Mouse (Mus musculus) E14TG2a.4 (cell line): ENCODE data around the gene Rprd1b.

Experiments used
- H3K27me3 ChIP-seq: 2 replicates; pipeline ENCODE4 v1.6.1; 2014; ENCODE audit warnings: low read length, control low read depth; ENCODE audit not compliant: insufficient read depth
- H3K36me3 ChIP-seq: 2 replicates; pipeline ENCODE4 v1.6.1; 2014; ENCODE audit warnings: low read length, control low read depth; ENCODE audit not compliant: insufficient read depth
- H3K4me1 ChIP-seq: replicated peaks from 2 replicates; pipeline ENCODE4 v1.6.1; 2014; ENCODE audit warnings: low read depth, low read length, control low read depth
- H3K4me3 ChIP-seq: replicated peaks from 2 replicates; pipeline ENCODE4 v1.5.1; 2014; ENCODE audit warnings: mild to moderate bottlenecking, low read length
- H3K9me3 ChIP-seq: 2 replicates; pipeline ENCODE4 v1.6.1; 2014; ENCODE audit warnings: low read length, control low read depth
- CTCF ChIP-seq: conservative IDR thresholded peaks from 2 replicates; pipeline ENCODE4 v1.5.1; 2014; ENCODE audit warnings: low read length
- NANOG ChIP-seq: IDR thresholded peaks from 2 replicates; pipeline ENCODE4 v1.6.1; 2014; ENCODE audit warnings: borderline replicate concordance, low read length, mixed read lengths
- POU5F1 ChIP-seq: IDR thresholded peaks from 2 replicates; pipeline ENCODE4 v1.6.1; 2014; ENCODE audit warnings: low read length, borderline replicate concordance

The Rprd1b gene

DNA sequence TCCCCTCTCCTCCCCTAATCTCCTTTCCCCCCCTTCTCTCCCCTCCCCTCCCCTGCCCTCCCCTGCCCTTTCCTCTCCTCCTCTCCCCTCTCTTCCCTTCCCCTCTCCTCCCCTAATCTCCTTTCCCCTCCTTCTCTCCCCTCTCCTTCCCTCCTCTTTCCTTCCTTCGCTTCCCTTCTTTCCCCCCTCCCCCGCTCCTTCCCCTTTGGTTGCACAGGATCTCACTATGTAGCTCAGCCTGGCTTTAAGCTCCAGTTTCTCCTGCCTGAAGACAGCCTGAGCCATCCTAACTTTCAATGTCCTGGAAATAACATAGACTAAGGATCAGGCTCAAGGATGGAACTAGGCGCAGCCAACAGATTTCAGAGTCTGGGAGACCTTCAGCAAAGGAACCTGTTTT lies 115.5 kb downstream of the Rprd1b start:
- H3K9me3 ChIP-seq: no peaks in the 10 kb centered on the region
- no peaks in the 10 kb centered on the region for H3K36me3 ChIP-seq
- TF ChIP-seq CTCF (no peak), POU5F1 (no peak), NANOG (no peak)
- peaks cover 32% of the 10 kb centered on the region for H3K27me3 ChIP-seq
- peaks cover 22% of the 10 kb centered on the region for H3K4me1 ChIP-seq
- no peak overlapping the region for H3K4me3 ChIP-seq

DNA sequence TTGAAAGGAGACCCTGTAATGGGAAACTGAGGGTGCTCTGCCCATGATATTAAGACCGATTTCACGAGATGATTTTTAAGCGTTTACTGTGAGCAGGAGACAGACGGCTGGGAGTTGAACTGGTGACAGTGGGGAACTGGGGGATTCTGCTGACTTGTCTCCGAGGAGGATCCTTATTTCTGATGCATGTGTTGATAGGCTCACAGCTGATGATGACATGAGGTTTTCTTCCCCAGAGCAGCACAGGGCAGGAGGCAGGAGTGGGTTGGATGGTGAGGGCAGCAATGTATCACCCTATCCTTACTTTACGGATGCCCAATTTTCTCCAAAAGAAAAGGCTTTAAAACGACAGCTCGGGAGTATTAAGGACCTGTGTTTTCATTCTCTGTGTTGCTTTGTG lies 116.0 kb downstream of the Rprd1b start:
- H3K27me3 ChIP-seq: peaks cover 32% of the 10 kb centered on the region
- no peaks in the 10 kb centered on the region for H3K36me3 ChIP-seq
- TF ChIP-seq POU5F1: no peak
- TF ChIP-seq CTCF: no peak
- TF ChIP-seq NANOG: no peak
- H3K9me3 ChIP-seq: no peaks in the 10 kb centered on the region
- H3K4me3 ChIP-seq: no peak overlapping the region
- H3K4me1 ChIP-seq: peaks cover 22% of the 10 kb centered on the region

DNA sequence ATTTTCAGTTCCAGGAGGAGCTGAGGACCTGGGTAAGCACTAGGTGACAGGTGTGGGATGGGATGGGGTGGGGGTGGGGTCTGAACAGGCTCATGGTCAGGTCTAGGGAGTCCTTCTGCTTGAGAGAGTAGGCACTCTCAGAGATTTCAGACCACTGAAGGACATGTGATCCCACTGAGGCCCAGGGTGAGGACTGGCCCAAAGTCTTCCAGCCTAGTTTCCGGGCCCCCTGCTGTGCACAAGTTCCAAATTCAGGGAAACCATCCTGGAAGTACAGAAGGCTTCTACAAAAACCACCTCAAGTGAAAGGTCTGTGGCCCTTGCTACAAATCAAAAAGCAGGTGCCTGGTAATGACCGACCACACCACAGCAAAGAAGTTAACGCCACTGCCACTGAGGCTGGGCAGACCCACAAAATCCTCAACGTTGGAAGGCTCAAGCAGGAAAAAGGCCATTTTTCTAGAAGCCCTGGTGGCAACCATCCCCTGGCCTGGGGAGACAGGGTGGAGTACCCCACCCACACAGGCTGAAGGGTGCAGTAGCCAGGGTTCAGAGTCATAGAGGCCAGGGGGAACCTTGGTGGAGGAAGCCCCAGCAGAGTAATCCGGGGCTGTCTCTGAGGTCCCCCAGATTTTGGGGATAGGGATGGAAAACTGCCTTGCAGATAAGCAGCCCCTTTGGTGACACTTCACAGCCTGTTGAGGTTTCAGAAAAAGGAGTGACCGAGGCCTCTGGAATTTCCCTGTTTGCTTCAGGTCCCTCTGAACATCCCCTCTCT lies 116.6 kb downstream of the Rprd1b start:
- Histone ChIP-seq H3K4me3 (no peak overlapping the region), H3K27me3 (peaks cover 32% of the 10 kb centered on the region), H3K4me1 (peaks cover 17% of the 10 kb centered on the region), H3K9me3 (no peaks in the 10 kb centered on the region), H3K36me3 (no peaks in the 10 kb centered on the region)
- TF ChIP-seq POU5F1 (no peak), CTCF (no peak), NANOG (no peak)

DNA sequence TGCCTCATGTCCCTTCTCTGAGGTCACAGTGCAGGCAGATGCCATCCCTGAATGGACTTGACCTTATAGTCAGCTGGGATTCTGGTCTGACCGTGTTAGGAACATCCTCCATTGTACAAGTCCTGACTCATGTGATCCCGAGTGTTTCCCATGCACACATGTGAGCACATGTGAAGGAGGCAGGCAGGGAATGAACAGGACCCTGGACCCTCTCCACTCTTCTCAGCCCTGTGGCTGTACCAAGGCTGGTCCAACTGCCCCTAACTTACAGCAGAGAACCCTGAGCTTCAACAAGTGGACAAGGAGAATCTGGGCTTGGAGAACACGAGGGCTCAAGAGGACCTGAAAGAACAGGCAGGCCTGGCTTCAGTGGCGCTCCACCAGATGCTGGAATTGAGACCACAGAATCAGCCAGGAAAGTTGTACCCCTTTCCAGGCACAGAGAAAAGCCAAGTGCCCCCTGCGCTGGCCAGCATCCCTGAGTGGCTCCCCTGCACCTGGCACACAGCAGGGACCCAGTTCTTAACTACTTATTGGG lies 117.3 kb downstream of the Rprd1b start:
- H3K9me3 ChIP-seq: no peaks in the 10 kb centered on the region
- TF ChIP-seq NANOG (no peak), POU5F1 (no peak), CTCF (no peak)
- no peaks in the 10 kb centered on the region for H3K36me3 ChIP-seq
- H3K4me1 ChIP-seq: peaks cover 17% of the 10 kb centered on the region
- peak overlapping the region; percentile 76 for H3K4me3 ChIP-seq
- peaks cover 32% of the 10 kb centered on the region for H3K27me3 ChIP-seq

DNA sequence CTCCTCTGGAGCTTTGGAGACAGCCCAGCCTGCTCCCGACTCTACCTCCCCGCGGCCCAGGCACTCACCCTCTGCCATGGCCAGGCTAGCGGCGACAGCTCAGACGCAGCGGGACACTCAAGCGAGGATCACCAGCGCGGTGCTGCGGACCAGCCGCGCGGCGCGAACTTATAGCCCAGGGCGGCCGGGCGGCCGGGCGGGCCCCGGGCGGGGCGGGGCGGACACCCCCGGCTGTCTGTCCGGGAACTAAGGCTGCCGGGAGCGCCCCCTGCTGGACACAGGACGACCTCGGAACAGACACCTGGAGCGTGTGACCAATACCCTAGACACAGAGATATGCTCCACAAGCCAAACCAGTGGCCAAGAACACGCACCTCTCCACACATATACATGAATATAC lies 117.9 kb downstream of the Rprd1b start, which contains the start of gene Tgm2:
Gene Tgm2 (minus strand): TSS at position 214 of the 400 bp plus-strand sequence.
- Histone ChIP-seq H3K9me3 (peaks cover 5% of the 10 kb centered on the region), H3K36me3 (no peaks in the 10 kb centered on the region)
- TF ChIP-seq CTCF (peak; percentile 20; the same call in 1 of the 2 replicates), NANOG (no peak)

DNA sequence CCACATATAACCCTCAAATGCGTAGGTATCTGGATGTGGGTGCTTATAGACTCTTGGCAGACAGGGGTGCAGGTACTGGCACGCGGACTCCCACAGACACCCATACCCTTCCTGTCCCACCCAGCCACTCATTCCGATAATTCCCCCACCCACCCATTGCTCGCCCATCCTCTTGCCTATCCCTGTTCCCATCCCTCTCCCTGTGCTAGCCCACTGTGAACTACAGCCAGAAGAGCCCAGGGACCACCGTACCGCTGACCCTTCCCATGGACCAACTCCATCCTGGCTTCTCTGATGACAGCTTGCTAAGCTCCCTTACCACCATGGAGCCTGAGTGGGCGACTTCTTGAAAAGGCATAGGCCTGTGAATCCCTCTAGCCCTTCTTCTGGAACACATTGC lies 118.7 kb downstream of the Rprd1b start:
- Histone ChIP-seq H3K36me3 (no peaks in the 10 kb centered on the region), H3K4me3 (no peak overlapping the region), H3K9me3 (peaks cover 5% of the 10 kb centered on the region), H3K4me1 (peaks cover 24% of the 10 kb centered on the region), H3K27me3 (peaks cover 32% of the 10 kb centered on the region)
- no peak for TF ChIP-seq CTCF
- no peak for TF ChIP-seq POU5F1
- TF ChIP-seq NANOG: no peak

More for the DNA sequence above, 117.9 kb downstream of the Rprd1b start, which contains the start of gene Tgm2:
- H3K4me1 ChIP-seq: peaks cover 17% of the 10 kb centered on the region
- H3K4me3 ChIP-seq: peak within 1 kb of the TSS; percentile 76
- peaks cover 32% of the 10 kb centered on the region for H3K27me3 ChIP-seq

DNA sequence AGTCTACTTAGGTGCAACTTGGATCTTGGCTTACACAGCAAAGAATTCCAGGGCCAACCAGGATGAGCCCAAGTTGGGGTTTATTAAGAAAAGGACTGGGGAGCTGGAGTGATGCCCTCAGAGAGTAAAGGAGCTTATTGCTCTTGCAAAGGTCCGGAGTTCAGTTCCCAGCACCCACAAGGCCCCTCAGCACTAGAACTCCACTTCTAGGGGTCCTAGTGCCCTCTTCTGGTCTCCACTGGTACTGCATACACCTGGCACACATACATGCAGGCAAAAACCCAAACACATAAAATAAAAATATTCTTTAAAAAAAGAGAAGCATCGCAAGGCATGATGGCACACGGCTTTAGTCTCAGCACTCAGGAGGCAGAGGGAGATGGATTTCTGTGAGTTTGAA lies 122.8 kb downstream of the Rprd1b start:
- peaks cover under 1% of the 10 kb centered on the region for H3K27me3 ChIP-seq
- no peak for TF ChIP-seq NANOG
- peak; percentile 88 for TF ChIP-seq CTCF
- peaks cover 49% of the 10 kb centered on the region for H3K4me1 ChIP-seq
- no peaks in the 10 kb centered on the region for H3K36me3 ChIP-seq
- no peak overlapping the region for H3K4me3 ChIP-seq
- peaks cover 5% of the 10 kb centered on the region for H3K9me3 ChIP-seq

DNA sequence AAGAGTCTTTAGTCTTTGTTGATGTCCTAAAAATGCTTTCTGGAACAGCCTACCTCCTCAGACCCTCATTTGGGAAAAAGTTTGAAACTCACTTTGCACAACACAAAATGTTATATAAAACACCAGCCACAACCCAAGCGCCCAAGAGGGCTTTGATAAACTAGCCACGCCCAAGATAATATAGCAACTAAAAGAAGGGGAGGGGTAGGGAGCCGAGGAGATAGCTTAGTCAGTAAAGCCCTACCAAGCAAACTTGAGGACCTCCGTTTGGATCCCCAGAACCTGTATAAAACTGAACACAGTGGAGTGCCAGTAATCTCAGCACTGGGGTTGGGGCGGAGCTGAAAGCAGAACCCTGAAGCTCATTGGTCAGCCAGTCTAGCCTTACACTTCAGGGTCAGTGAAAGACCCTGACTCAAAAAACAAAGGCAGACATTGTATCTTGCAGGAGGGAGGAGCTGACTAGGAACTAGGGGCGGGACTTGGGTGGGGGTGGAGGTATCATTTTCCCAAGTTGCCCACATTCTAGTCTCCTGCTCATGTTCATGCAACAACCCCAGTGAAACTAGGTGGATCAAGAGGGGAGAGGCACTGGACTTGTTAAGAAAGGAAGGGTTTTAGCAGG lies 124.5 kb downstream of the Rprd1b start:
- Histone ChIP-seq H3K4me1 (peaks cover 63% of the 10 kb centered on the region), H3K36me3 (no peaks in the 10 kb centered on the region), H3K9me3 (peaks cover 5% of the 10 kb centered on the region), H3K4me3 (peak overlapping the region; percentile 41), H3K27me3 (no peaks in the 10 kb centered on the region)
- TF ChIP-seq NANOG: no peak
- TF ChIP-seq POU5F1: no peak
- no peak for TF ChIP-seq CTCF
